Mouse (Mus musculus): ENCODE data around the gene Mta3. TPM values are rescaled to one million over a fixed set of nuclear protein-coding genes. Genes with fewer than 3 reads are reported as not detected.

Mta3 gene
- polyA plus RNA-seq, 1 experiment, result 30.5 TPM

GRCm38 (mm10) chr17:83847815-83848214 lies 141.9 kb downstream of the Mta3 start, which contains the start of gene Haao:
Haao (minus strand) TSS chr17:83847963.
- Histone ChIP-seq H3K27ac (ENCODE audit: insufficient read depth, low read length) (peak within 1 kb of the TSS; percentile 98), H3K27me3 (ENCODE audit: control insufficient read depth, insufficient read depth, low read length) (no peaks in the 10 kb centered on the region), H3K36me3 (ENCODE audit: control insufficient read depth, insufficient read depth, low read length) (peaks cover 3% of the 10 kb centered on the region; the same call in 1 of the 2 replicates), H3K4me1 (ENCODE audit: control insufficient read depth, insufficient read depth, insufficient read length) (peaks cover 54% of the 10 kb centered on the region), H3K4me3 (ENCODE audit: extremely low read depth, insufficient read depth, insufficient read length) (peak within 1 kb of the TSS; percentile 82)
- no peak for TF ChIP-seq CTCF (IDR thresholded peaks at IDR 0.05; ENCODE audit: extremely low read depth, insufficient read depth, insufficient read length, insufficient replicate concordance)
- peak; percentile 85; the same call in 1 of the 2 replicates for TF ChIP-seq POLR2A (IDR thresholded peaks at IDR 0.05; ENCODE audit: low read depth, low read length)
- peak in 1 of 2 experiments; percentile 78 for DNase-seq (ENCODE audit: low read depth in 1 of 2, low spot score in 2 of 2)
- 22% methylated on average over 3 of the region's 3 CpGs for WGBS

GRCm38 (mm10) chr17:83848482-83848881 lies 142.5 kb downstream of the Mta3 start:
- Histone ChIP-seq H3K4me3 (ENCODE audit: extremely low read depth, insufficient read depth, insufficient read length) (no peak overlapping the region), H3K27me3 (ENCODE audit: control insufficient read depth, insufficient read depth, low read length) (no peaks in the 10 kb centered on the region), H3K4me1 (ENCODE audit: control insufficient read depth, insufficient read depth, insufficient read length) (peaks cover 54% of the 10 kb centered on the region), H3K36me3 (ENCODE audit: control insufficient read depth, insufficient read depth, low read length) (peaks cover 2% of the 10 kb centered on the region; the same call in 1 of the 2 replicates), H3K27ac (ENCODE audit: insufficient read depth, low read length) (peak overlapping the region; percentile 98)
- TF ChIP-seq POLR2A (IDR thresholded peaks at IDR 0.05; ENCODE audit: low read depth, low read length) (0 out of 2 replicates have a peak, but pooled peaks have one; percentile 0), CTCF (IDR thresholded peaks at IDR 0.05; ENCODE audit: extremely low read depth, insufficient read depth, insufficient read length, insufficient replicate concordance) (no peak)
- WGBS, result 19% methylated on average over 4 of the region's 4 CpGs
- peak in 1 of 2 experiments; percentile 44 for DNase-seq (ENCODE audit: low read depth in 1 of 2, low spot score in 2 of 2)

- H3K27ac ChIP-seq (ENCODE audit: insufficient read depth, low read length), result peak overlapping the region; percentile 79
- TF ChIP-seq CTCF (IDR thresholded peaks at IDR 0.05; ENCODE audit: extremely low read depth, insufficient read depth, insufficient read length, insufficient replicate concordance) (no peak), POLR2A (IDR thresholded peaks at IDR 0.05; ENCODE audit: low read depth, low read length) (no peak)
- no peak for DNase-seq (ENCODE audit: low read depth in 1 of 2, low spot score in 2 of 2)
- peaks cover 2% of the 10 kb centered on the region; the same call in 1 of the 2 replicates for H3K36me3 ChIP-seq (ENCODE audit: control insufficient read depth, insufficient read depth, low read length)
- no peak overlapping the region for H3K4me3 ChIP-seq (ENCODE audit: extremely low read depth, insufficient read depth, insufficient read length)
- peaks cover 52% of the 10 kb centered on the region for H3K4me1 ChIP-seq (ENCODE audit: control insufficient read depth, insufficient read depth, insufficient read length)
- H3K27me3 ChIP-seq (ENCODE audit: control insufficient read depth, insufficient read depth, low read length), result no peaks in the 10 kb centered on the region
- 82% methylated on average over 12 of the region's 12 CpGs for WGBS
Measured at GRCm38 (mm10) chr17:83849081-83849675, 143.2 kb downstream of the Mta3 start.

- DNase-seq (ENCODE audit: low read depth in 1 of 2, low spot score in 2 of 2), result no peak
- Histone ChIP-seq H3K27ac (ENCODE audit: insufficient read depth, low read length) (peak overlapping the region; percentile 79), H3K27me3 (ENCODE audit: control insufficient read depth, insufficient read depth, low read length) (no peaks in the 10 kb centered on the region), H3K4me3 (ENCODE audit: extremely low read depth, insufficient read depth, insufficient read length) (no peak overlapping the region), H3K4me1 (ENCODE audit: control insufficient read depth, insufficient read depth, insufficient read length) (peaks cover 52% of the 10 kb centered on the region), H3K36me3 (ENCODE audit: control insufficient read depth, insufficient read depth, low read length) (peaks cover 2% of the 10 kb centered on the region; the same call in 1 of the 2 replicates)
- WGBS, result 80% methylated on average over 5 of the region's 5 CpGs
- TF ChIP-seq CTCF (IDR thresholded peaks at IDR 0.05; ENCODE audit: extremely low read depth, insufficient read depth, insufficient read length, insufficient replicate concordance) (no peak), POLR2A (IDR thresholded peaks at IDR 0.05; ENCODE audit: low read depth, low read length) (no peak)
Measured at GRCm38 (mm10) chr17:83849717-83850116, 143.8 kb downstream of the Mta3 start.

- Histone ChIP-seq H3K4me1 (ENCODE audit: control insufficient read depth, insufficient read depth, insufficient read length) (peaks cover 45% of the 10 kb centered on the region; the same call in 1 of the 2 replicates), H3K27ac (ENCODE audit: insufficient read depth, low read length) (peak overlapping the region; percentile 78), H3K27me3 (ENCODE audit: control insufficient read depth, insufficient read depth, low read length) (no peaks in the 10 kb centered on the region), H3K36me3 (ENCODE audit: control insufficient read depth, insufficient read depth, low read length) (no peaks in the 10 kb centered on the region; the same call in 1 of the 2 replicates), H3K4me3 (ENCODE audit: extremely low read depth, insufficient read depth, insufficient read length) (no peak overlapping the region)
- DNase-seq (ENCODE audit: low read depth in 1 of 2, low spot score in 2 of 2), result peak; percentile 69 to 86
- 13% methylated on average over 9 of the region's 9 CpGs for WGBS
- TF ChIP-seq POLR2A (IDR thresholded peaks at IDR 0.05; ENCODE audit: low read depth, low read length) (no peak), CTCF (IDR thresholded peaks at IDR 0.05; ENCODE audit: extremely low read depth, insufficient read depth, insufficient read length, insufficient replicate concordance) (peak; percentile 92; the same call in 1 of the 2 replicates)
Measured at GRCm38 (mm10) chr17:83850458-83850857, 144.5 kb downstream of the Mta3 start.

GRCm38 (mm10) chr17:83850864-83851263 lies 144.9 kb downstream of the Mta3 start:
- Histone ChIP-seq H3K27me3 (ENCODE audit: control insufficient read depth, insufficient read depth, low read length) (no peaks in the 10 kb centered on the region), H3K36me3 (ENCODE audit: control insufficient read depth, insufficient read depth, low read length) (no peaks in the 10 kb centered on the region; the same call in 1 of the 2 replicates), H3K4me3 (ENCODE audit: extremely low read depth, insufficient read depth, insufficient read length) (no peak overlapping the region), H3K27ac (ENCODE audit: insufficient read depth, low read length) (peak overlapping the region; percentile 90), H3K4me1 (ENCODE audit: control insufficient read depth, insufficient read depth, insufficient read length) (peaks cover 41% of the 10 kb centered on the region; the same call in 1 of the 2 replicates)
- TF ChIP-seq CTCF (IDR thresholded peaks at IDR 0.05; ENCODE audit: extremely low read depth, insufficient read depth, insufficient read length, insufficient replicate concordance), result no peak
- TF ChIP-seq POLR2A (IDR thresholded peaks at IDR 0.05; ENCODE audit: low read depth, low read length), result no peak; the same call in 1 of the 2 replicates
- peak; percentile 49 to 71 for DNase-seq (ENCODE audit: low read depth in 1 of 2, low spot score in 2 of 2)
- WGBS, result 34% methylated on average over 5 of the region's 5 CpGs

- DNase-seq (ENCODE audit: low read depth in 1 of 2, low spot score in 2 of 2), result no peak
- Histone ChIP-seq H3K36me3 (ENCODE audit: control insufficient read depth, insufficient read depth, low read length) (no peaks in the 10 kb centered on the region), H3K4me1 (ENCODE audit: control insufficient read depth, insufficient read depth, insufficient read length) (peaks cover 33% of the 10 kb centered on the region; the same call in 1 of the 2 replicates), H3K27me3 (ENCODE audit: control insufficient read depth, insufficient read depth, low read length) (no peaks in the 10 kb centered on the region), H3K4me3 (ENCODE audit: extremely low read depth, insufficient read depth, insufficient read length) (no peak overlapping the region), H3K27ac (ENCODE audit: insufficient read depth, low read length) (no peak overlapping the region)
- 72% methylated on average over 3 of the region's 3 CpGs for WGBS
- TF ChIP-seq CTCF (IDR thresholded peaks at IDR 0.05; ENCODE audit: extremely low read depth, insufficient read depth, insufficient read length, insufficient replicate concordance), result no peak; the same call in 1 of the 2 replicates
- TF ChIP-seq POLR2A (IDR thresholded peaks at IDR 0.05; ENCODE audit: low read depth, low read length), result no peak
Measured at GRCm38 (mm10) chr17:83853831-83854230, 147.9 kb downstream of the Mta3 start.
